Mouse (Mus musculus) embryonic facial prominence, embryonic 12.5 days (tissue): ENCODE results near the gene Gpr87. TPM values are rescaled to one million over a fixed set of nuclear protein-coding genes. Genes with fewer than 3 reads are reported as not detected.
A peak's percentile ranks its signal among the peaks of the same experiment; 100 is the strongest.

Experiments
- ATAC-seq: fragments of 200-750 bp; cut with Nextera tagmentation; 2 replicates; pipeline ENCODE4 v1.8.0; 2017; ENCODE audit not compliant: insufficient number of reproducible peaks, insufficient read depth, low FRiP score, low TSS enrichment
- H3K27ac ChIP-seq: fragments of 300-500 bp; sonication (generic); 2 replicates; pipeline ENCODE4 v1.5.1; 2016; ENCODE audit warnings: mild to moderate bottlenecking
- H3K27me3 ChIP-seq: fragments of 300-500 bp; sonication (generic); 2 replicates; pipeline ENCODE4 v1.6.1; 2016; ENCODE audit warnings: mild to moderate bottlenecking, moderate library complexity
- H3K36me3 ChIP-seq: fragments of 300-500 bp; sonication (generic); 2 replicates; pipeline ENCODE4 v1.6.1; 2016; ENCODE audit warnings: mild to moderate bottlenecking
- H3K4me1 ChIP-seq: fragments of 300-500 bp; sonication (generic); 2 replicates; pipeline ENCODE4 v1.6.1; 2016
- H3K4me2 ChIP-seq: fragments of 300-500 bp; sonication (generic); replicated peaks from 2 replicates; pipeline ENCODE4 v1.6.1; 2016; ENCODE audit warnings: mild to moderate bottlenecking, moderate library complexity
- H3K4me3 ChIP-seq: fragments of 300-500 bp; sonication (generic); 2 replicates; pipeline ENCODE4 v1.5.1; 2016; ENCODE audit warnings: mild to moderate bottlenecking
- H3K9ac ChIP-seq: fragments of 300-500 bp; sonication (generic); 2 replicates; pipeline ENCODE4 v1.6.1; 2016; ENCODE audit warnings: mild to moderate bottlenecking, moderate library complexity
- H3K9me3 ChIP-seq: fragments of 300-500 bp; sonication (generic); 2 replicates; pipeline ENCODE4 v1.6.1; 2016; ENCODE audit warnings: mild to moderate bottlenecking, moderate library complexity
- WGBS: fragments of 180-500 bp; shearing (Covaris S2); methylation state at CpG from one replicate; pipeline ENCODE4 v1.1.7; 2016; 5-methylcytosine and 5-hydroxymethylcytosine counted together
- polyA plus RNA-seq: library from polyadenylated mRNA; unstranded; fragments of >200 nt; fragmentation: Nextera tagmentation; extraction: Ambion mirVana; gene quantifications from 2 replicates; pipeline ENCODE4 v1.2.1, GENCODE M21; 2016

Gene Gpr87
- polyA plus RNA-seq, 1 experiment from 2014 or later: 0.26 TPM

DNA sequence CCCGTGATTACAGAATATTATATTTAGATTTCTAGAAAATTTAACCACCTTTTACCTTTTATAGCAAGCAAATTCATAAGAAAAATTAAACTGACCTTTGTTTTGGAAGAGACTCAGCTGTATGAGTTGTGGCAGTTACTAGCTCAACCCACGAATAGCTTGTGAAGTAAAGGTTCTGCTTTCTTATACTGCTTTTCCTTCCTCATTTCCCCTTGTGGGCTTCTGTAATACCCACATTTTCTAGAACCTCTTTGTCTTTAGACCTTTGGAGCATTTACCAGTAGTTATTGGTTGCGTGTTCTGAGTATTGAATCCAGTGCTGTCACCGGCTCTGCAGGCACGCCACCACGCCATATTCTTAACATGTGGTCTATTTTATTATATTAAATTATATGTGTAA, 15.8 kb upstream of the Gpr87 start, which contains the start of gene P2ry13:
P2ry13 (minus strand) TSS at position 156 of the 400 bp plus-strand sequence.
- WGBS: 87% methylated on average over 6 of the region's 6 CpGs
- Histone ChIP-seq H3K36me3 (no peaks in the 10 kb centered on the region), H3K4me2 (no peak within 1 kb of the TSS), H3K4me3 (no peak within 1 kb of the TSS), H3K9ac (no peak within 1 kb of the TSS), H3K9me3 (no peaks in the 10 kb centered on the region), H3K4me1 (no peaks in the 10 kb centered on the region), H3K27me3 (no peaks in the 10 kb centered on the region), H3K27ac (no peak within 1 kb of the TSS)
- no peak for ATAC-seq

DNA sequence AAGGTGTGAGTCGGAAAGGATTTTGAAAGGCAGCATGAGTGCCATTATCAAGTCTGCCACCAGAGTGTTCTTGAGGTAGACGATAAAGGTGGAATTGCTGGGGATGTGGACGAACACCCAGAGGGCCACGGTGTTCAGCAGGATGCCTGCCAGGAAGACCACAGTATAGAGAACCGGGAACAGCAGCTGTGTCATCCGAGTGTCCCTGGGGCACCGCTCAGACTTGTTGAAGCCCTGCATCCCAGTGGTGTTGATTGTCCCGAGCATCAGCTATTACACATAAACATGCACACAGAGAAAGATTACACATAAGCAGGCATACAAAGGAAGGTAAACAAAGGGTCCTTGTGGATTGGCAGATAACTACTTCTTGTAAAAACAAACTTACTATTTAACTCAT, 15.2 kb upstream of the Gpr87 start:
- Histone ChIP-seq H3K27me3 (no peaks in the 10 kb centered on the region), H3K9ac (no peak overlapping the region), H3K27ac (no peak overlapping the region), H3K4me2 (no peak overlapping the region), H3K36me3 (no peaks in the 10 kb centered on the region), H3K4me3 (no peak overlapping the region), H3K4me1 (no peaks in the 10 kb centered on the region), H3K9me3 (no peaks in the 10 kb centered on the region)
- WGBS: 72% methylated on average over 8 of the region's 8 CpGs
- ATAC-seq: no peak

DNA sequence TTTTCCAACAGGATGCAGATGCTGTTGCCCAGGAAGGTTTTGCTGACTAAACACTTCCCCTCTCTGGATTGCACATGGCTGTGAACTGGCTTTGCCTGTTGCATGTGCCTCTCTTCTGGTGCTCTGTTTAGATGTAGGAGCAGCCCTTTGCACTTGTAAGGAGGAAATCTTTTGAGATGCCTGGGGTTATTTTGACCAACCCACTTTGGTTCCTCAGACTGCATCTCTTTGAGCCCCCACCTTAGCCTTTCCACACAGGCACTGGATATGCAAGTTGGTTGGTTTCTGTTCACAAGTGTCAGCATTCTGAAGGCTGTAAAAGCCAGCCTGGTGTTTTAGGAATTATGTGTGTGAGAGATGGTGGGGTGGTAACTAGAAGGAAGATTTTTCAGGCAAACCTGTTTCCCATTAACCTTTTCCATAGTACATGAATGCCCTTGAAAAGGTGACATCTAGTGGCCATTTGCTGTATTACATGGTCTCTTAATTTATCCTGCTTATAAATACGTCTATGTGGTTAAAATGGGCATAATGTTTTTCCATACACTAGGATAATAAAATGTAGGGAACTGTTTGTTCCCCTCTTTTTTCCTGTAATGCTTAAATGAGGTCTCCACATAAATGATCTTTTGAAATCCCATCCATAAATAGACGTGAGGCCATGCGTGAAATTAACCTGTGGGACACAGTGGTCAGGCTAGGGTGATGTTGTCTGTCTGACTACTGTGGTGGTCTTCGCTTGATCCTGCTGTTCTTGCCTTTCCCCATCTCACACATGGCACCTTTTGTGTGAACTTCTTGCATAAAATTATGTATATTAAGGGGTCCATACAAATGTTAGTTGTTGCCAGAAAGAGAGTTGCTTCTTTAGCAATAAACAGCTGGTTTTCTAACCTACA, 14.0 kb upstream of the Gpr87 start:
- H3K36me3 ChIP-seq: no peaks in the 10 kb centered on the region
- no peak overlapping the region for H3K9ac ChIP-seq
- no peak overlapping the region for H3K4me3 ChIP-seq
- H3K4me2 ChIP-seq: no peak overlapping the region
- 0 out of 2 replicates have a peak, but pooled peaks have one; percentile 35 for ATAC-seq
- H3K9me3 ChIP-seq: no peaks in the 10 kb centered on the region
- no peaks in the 10 kb centered on the region for H3K27me3 ChIP-seq
- no peaks in the 10 kb centered on the region for H3K4me1 ChIP-seq
- 62% methylated on average over 4 of the region's 4 CpGs for WGBS
- H3K27ac ChIP-seq: no peak overlapping the region

DNA sequence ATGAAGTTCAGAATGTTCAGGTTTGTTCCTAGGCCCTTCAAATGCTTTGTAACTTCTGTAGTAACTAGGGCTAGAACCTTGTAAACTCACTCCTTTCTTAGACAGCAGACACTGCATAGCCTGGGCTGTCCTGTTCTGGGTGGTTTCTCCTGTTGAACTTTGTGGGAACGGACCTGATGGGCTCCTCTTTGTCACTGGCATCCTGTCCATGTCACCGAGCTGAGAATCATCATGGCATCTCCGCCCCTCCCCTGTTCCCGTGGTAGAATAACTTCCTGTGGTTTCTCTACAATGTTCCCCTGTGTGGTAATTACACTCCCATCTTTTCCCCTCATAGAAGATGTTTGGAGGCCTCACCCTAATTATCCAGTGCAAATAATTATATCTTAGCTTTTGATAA, 11.0 kb upstream of the Gpr87 start:
- WGBS: 70% methylated on average over 4 of the region's 4 CpGs
- no peak for ATAC-seq

DNA sequence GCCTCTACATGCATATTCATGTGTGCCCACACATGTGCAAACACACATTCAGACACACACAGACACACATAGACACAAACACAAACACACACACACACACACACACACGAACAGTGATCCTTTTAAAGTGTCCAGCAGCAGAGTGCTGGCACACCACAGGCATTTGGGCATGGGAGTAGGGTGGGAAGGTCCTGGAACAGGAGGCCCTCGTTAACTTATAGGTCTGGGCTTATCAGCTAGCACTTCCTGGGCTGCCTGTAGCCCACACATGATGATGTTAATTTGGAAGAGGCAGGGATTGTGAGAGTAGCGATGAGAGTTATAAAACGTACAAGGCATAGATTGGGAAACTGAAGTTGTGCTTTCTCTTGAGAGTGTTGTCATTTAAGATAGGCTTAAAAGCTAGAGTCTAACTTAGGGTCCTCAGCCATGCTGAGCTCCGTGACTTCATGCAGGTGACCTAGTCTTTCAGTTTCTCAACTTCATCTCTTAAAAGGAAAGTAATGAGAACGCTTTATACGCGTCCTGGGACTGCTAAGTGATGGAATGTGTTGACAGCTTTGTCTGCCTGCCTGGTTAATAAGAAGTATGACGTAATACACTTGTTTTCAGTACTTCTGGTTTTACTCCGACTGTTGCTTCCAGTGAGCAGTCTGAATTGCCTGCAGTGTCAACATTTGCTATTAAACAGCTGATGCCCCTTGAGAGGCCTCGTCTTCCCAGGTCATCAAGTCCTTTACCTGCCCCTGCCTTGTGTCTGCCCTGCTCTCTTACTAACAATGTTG, 10.0 kb upstream of the Gpr87 start:
- Histone ChIP-seq H3K9ac (no peak overlapping the region), H3K27ac (no peak overlapping the region), H3K4me2 (no peak overlapping the region), H3K36me3 (no peaks in the 10 kb centered on the region), H3K4me1 (no peaks in the 10 kb centered on the region), H3K27me3 (no peaks in the 10 kb centered on the region), H3K9me3 (no peaks in the 10 kb centered on the region), H3K4me3 (no peak overlapping the region)
- WGBS: 77% methylated on average over 11 of the region's 11 CpGs
- no peak for ATAC-seq

More for the DNA sequence above, 11.0 kb upstream of the Gpr87 start:
- no peaks in the 10 kb centered on the region for H3K36me3 ChIP-seq
- no peaks in the 10 kb centered on the region for H3K9me3 ChIP-seq
- H3K9ac ChIP-seq: no peak overlapping the region
- no peak overlapping the region for H3K4me3 ChIP-seq
- no peak overlapping the region for H3K27ac ChIP-seq
- no peak overlapping the region for H3K4me2 ChIP-seq
- no peaks in the 10 kb centered on the region for H3K4me1 ChIP-seq
- H3K27me3 ChIP-seq: no peaks in the 10 kb centered on the region

DNA sequence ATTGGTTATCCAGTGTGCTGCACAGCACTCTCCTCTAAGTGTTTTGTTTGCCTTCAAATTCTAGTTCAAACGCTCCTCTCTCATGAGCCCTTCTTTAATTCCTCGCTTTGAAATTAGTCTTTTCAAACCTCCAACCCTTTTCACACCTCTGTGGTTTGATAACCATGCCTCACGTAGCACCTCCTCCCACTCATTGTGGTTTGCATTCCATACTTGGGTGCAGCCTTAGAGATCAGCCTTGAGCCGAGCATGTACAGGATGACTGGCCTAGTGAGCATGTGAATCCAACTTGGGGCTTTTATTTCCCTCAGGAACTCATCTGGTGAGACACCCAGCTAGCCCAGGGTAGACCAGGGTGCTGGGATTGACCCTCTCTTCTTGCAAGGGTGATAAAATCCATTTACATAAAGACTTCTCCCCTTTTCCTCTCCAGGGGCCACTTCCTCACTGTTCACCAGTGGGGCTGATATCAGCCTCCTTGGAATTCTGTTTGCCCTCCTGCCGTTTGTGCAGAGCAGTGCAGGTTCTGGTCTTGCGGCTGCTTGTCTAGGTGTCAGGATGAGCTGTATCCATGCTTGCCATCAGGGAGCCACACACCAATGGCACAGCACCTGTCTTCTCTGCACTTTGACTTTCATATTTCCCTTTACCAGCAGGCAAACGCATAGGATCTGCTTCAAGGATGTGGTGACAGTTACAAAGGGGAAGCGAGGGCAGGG, 9.1 kb upstream of the Gpr87 start:
- Histone ChIP-seq H3K36me3 (no peaks in the 10 kb centered on the region), H3K4me3 (no peak overlapping the region), H3K9ac (no peak overlapping the region), H3K4me1 (no peaks in the 10 kb centered on the region), H3K9me3 (no peaks in the 10 kb centered on the region), H3K27ac (no peak overlapping the region), H3K27me3 (no peaks in the 10 kb centered on the region), H3K4me2 (no peak overlapping the region)
- no peak for ATAC-seq
- WGBS: 82% methylated on average over 8 of the region's 8 CpGs

DNA sequence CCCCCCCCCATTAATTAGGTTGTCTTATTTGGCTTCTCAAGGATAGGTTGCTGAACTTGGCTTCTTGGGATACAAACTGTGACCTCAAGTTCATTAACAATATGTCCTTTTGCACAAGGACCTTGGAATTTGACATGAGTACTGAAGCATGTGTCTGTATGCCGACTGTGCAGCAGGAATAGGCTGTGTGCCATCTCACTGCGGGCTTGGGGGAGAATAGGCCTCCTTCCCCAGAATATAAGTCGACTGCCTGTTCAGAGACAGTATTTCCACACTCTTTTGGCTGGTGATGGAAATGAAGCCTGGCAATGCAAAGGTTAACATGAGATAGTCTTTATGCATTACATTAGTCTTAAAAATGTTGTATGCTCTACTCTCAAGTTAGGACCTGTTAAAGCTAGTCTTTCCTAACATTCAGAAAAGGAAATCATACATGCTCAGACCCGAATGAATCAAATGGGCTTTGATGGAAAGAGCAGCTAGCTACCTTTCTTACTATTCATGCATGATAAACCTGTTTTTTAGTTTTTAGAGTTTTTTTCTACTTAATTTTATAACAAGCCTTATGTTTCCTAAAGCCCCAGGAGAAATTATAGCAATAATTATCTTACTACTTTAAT, 2.5 kb upstream of the Gpr87 start:
- ATAC-seq: no peak

DNA sequence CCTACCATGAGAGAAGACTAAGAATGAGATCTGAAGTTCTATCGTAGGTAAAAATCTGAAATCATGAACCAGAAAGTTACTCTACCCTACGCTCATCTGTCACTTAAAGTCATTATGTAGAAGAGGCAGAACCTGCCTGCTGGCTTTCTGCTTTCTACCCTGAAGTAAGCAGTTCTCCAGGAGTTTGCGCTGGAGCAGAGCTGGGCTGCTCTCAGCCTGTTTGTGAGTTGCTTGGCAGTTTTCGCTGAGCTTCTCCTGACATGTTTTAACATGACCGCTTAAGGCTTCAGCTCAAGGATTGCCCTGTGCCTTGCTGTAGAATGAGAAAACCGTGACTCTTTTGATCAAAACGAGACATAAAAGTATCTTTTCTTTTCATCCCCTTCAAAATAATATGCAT, 805 bp downstream of the Gpr87 start:
- H3K4me2 ChIP-seq: no peak overlapping the region
- no peak for ATAC-seq
- no peak overlapping the region for H3K27ac ChIP-seq
- no peaks in the 10 kb centered on the region for H3K27me3 ChIP-seq
- no peak overlapping the region for H3K9ac ChIP-seq
- H3K4me1 ChIP-seq: no peaks in the 10 kb centered on the region
- no peaks in the 10 kb centered on the region for H3K36me3 ChIP-seq
- H3K9me3 ChIP-seq: no peaks in the 10 kb centered on the region
- 82% methylated on average over 7 of the region's 7 CpGs for WGBS
- H3K4me3 ChIP-seq: no peak overlapping the region

More for the DNA sequence above, 2.5 kb upstream of the Gpr87 start:
- WGBS: 77% methylated on average over 4 of the region's 4 CpGs
- H3K36me3 ChIP-seq: no peaks in the 10 kb centered on the region
- H3K4me2 ChIP-seq: no peak overlapping the region
- H3K9ac ChIP-seq: no peak overlapping the region
- no peaks in the 10 kb centered on the region for H3K4me1 ChIP-seq
- H3K27ac ChIP-seq: no peak overlapping the region
- H3K27me3 ChIP-seq: no peaks in the 10 kb centered on the region
- H3K4me3 ChIP-seq: no peak overlapping the region
- no peaks in the 10 kb centered on the region for H3K9me3 ChIP-seq

DNA sequence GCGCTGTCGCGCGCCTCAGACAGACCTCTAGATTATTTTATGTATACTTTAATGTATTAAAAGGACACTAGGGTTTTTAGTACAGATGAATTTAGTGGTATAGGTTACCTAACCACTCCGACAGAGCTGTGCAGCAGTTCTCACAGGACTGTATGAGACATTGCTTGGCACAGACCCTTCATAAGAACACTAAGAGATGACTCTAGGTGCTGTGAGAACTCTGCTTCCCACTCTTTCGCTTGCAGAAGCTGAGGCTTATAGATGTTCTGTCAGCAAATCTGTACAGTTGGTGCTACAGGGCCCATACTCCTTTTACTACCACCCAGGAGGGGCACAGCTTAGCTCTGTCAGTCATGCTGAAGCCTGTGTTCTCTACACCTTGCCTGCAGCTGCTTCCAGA, 3.2 kb downstream of the Gpr87 start:
- Histone ChIP-seq H3K27me3 (no peaks in the 10 kb centered on the region), H3K4me2 (no peak overlapping the region), H3K36me3 (no peaks in the 10 kb centered on the region), H3K9me3 (no peaks in the 10 kb centered on the region), H3K9ac (no peak overlapping the region), H3K4me1 (no peaks in the 10 kb centered on the region), H3K27ac (no peak overlapping the region), H3K4me3 (no peak overlapping the region)
- ATAC-seq: no peak
- 95% methylated on average over 6 of the region's 6 CpGs for WGBS

DNA sequence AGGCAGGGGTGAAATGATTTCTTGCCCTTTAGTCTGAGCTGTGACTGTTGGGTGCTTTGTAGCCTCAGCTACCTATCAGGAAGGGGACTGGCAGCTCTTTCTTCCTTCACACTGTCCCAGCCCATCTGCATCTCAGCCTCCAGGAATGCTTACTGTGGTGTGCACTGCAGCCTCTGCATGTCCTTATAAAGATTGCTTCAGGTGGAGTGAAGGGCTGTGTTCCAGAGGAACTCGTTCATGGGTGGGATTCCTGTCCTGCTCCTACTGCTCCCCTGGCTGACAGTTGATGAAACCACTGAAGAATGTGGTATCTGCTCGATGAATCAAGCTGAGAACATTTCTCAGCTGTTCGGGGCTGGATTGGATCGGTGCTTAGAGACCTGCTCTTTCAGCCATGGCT, 7.6 kb downstream of the Gpr87 start:
- H3K4me2 ChIP-seq: no peak overlapping the region
- ATAC-seq: no peak
- no peak overlapping the region for H3K4me3 ChIP-seq
- no peak overlapping the region for H3K9ac ChIP-seq
- WGBS: 81% methylated on average over 4 of the region's 4 CpGs
- no peaks in the 10 kb centered on the region for H3K4me1 ChIP-seq
- H3K27ac ChIP-seq: no peak overlapping the region
- no peaks in the 10 kb centered on the region for H3K27me3 ChIP-seq
- H3K9me3 ChIP-seq: no peaks in the 10 kb centered on the region
- no peaks in the 10 kb centered on the region for H3K36me3 ChIP-seq

DNA sequence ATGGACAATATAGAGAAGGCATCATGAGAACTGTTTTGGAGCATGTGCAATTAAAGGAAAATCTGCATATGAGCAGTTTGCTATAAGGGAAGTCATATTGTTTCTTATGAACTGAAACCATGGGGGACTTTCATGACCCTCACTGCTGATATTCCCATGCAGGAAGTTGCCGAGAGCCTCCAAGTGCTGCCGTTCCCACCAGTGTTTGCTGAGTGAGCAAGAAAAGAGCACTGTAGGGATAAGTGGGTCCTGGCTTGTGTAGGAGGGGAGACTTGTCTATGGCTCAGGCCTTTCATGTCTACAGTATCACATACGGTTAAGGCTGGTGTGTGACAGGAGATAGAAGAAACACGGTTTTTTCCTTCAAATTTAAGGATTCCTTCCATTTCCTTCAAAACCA, 9.2 kb downstream of the Gpr87 start:
- Histone ChIP-seq H3K4me3 (no peak overlapping the region), H3K9ac (no peak overlapping the region), H3K4me1 (no peaks in the 10 kb centered on the region), H3K4me2 (no peak overlapping the region), H3K36me3 (no peaks in the 10 kb centered on the region), H3K27me3 (no peaks in the 10 kb centered on the region), H3K9me3 (no peaks in the 10 kb centered on the region), H3K27ac (no peak overlapping the region)
- ATAC-seq: no peak
- 87% methylated on average over 4 of the region's 4 CpGs for WGBS
